Comparison of ENCODE assay signal across 14 mouse cellular contexts in the genomic region with DNA sequence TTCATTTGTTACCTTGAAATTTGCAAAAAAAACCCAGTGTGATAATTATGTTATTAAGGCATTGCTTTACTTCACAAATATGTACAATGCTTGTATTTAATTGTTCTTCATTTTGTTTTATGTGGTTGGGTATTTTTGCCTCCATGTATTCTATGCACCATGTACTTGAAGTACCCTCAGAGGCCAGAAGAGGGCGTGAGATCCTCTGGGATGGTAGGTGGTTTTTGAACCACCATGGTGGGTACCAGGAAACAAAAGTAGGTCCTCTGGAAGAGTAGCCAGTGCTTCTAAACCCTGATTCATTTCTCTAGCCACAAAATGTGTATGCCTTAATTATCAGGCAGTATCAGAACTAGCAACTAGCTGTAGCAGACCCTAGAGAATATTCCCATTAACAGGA. TPM values are rescaled to one million over a fixed set of nuclear protein-coding genes. Genes with fewer than 3 reads are reported as not detected.
DNase-seq lines count a peak whose midpoint lies in the region; ATAC-seq and TF ChIP-seq lines count a peak whose summit lies in the region.
"Had no signal": no experiment of that assay in that cellular context is flagged by ENCODE, and none has a peak within 500 bp of the region (broad histone marks: within the 10 kb centered on the region; RNA-seq: fewer than 3 reads in every experiment).

No protein-coding gene starts in this region.

- intact Hi-C loops in gastrocnemius, adult 2 months (cut with DNase I), result loop anchor here (10.0 kb wide), 1 partner anchor 119 kb away; no protein-coding TSS in a partner anchor
- intact Hi-C loops in gastrocnemius, postnatal 14 days (cut with DNase I; ENCODE audit: low total_unique reads), result no loop called here

- in situ Hi-C loops in Patski (cut with MboI; ENCODE audit: low pct_unique_long_range_greater_than_20kb), result no loop called here

- WGBS in lung, postnatal 0 days, result 21% methylated on average over 1 of the region's 1 CpGs

- H3K9ac ChIP-seq in lung, postnatal 0 days (replicated peaks; ENCODE audit: low read depth), result no peak overlapping the region
- H3K9ac ChIP-seq: forebrain, embryonic 12.5 days had no signal

- H3K36me3 ChIP-seq in lung, postnatal 0 days (ENCODE audit: insufficient read depth, low read length), result no peaks in the 10 kb centered on the region
- no peaks in the 10 kb centered on the region for H3K36me3 ChIP-seq in splenic B cell, adult 2 months (ENCODE audit: control insufficient read depth, insufficient read depth, low read length, poor library complexity, severe bottlenecking)
- H3K36me3 ChIP-seq: forebrain, embryonic 12.5 days; limb, embryonic 10.5 days had no signal

- POLR2A ChIA-PET in Patski (lab: Charles Lee), result no interaction called here

- peak; percentile 22; the same call in 1 of the 2 replicates for TF ChIP-seq CTCF in gastrocnemius, adult 2 months (IDR thresholded peaks at IDR 0.05)
- TF ChIP-seq CTCF in lung, postnatal 0 days (IDR thresholded peaks at IDR 0.05), result no peak; the same call in 1 of the 2 replicates
- peak; percentile 31 for TF ChIP-seq CTCF in Patski (IDR thresholded peaks at IDR 0.05)

- CTCF ChIA-PET in Patski (lab: Charles Lee), result no interaction called here

- no peak for ATAC-seq in lung, postnatal 0 days
- ATAC-seq in Patski, result no peak

- no peak overlapping the region for H3K27ac ChIP-seq in gastrocnemius, adult 2 months
- no peak overlapping the region for H3K27ac ChIP-seq in lung, postnatal 0 days (ENCODE audit: low read length)
- H3K27ac ChIP-seq: forebrain, embryonic 12.5 days; kidney, postnatal 0 days; limb, embryonic 10.5 days had no signal

- H3K4me1 ChIP-seq in lung, postnatal 0 days (ENCODE audit: insufficient read depth, low read depth, low read length), result no peaks in the 10 kb centered on the region
- H3K4me1 ChIP-seq: forebrain, embryonic 12.5 days; limb, embryonic 10.5 days had no signal

- DNase-seq in gastrocnemius, adult 2 months, result no peak
- DNase-seq in gastrocnemius, postnatal 14 days, result no peak
- peak; percentile 44 for DNase-seq in lung, postnatal 36 days
- DNase-seq in lung, postnatal 0 days (ENCODE audit: low spot score), result no peak
- no peak for DNase-seq in Patski (ENCODE audit: low read depth, low spot score)
- DNase-seq in splenic B cell, adult 2 months (ENCODE audit: low read depth, low spot score), result peak; percentile 67
- DNase-seq in c-Kit-positive CD71-positive TER-119-positive erythroid progenitor cells, embryonic 14.5 days (ENCODE audit: low spot score), result no peak
- DNase-seq: adrenal gland, postnatal 10 days; cerebellum, postnatal 36 days had no signal

- no peak overlapping the region for H3K4me3 ChIP-seq in gastrocnemius, adult 2 months
- H3K4me3 ChIP-seq in lung, postnatal 0 days (ENCODE audit: low read depth, low read length), result no peak overlapping the region
- H3K4me3 ChIP-seq: forebrain, embryonic 12.5 days; limb, embryonic 10.5 days had no signal

- H3K27me3 ChIP-seq in lung, postnatal 0 days (replicated peaks; ENCODE audit: insufficient read depth, low read length), result no peaks in the 10 kb centered on the region
- peaks cover 27% of the 10 kb centered on the region for H3K27me3 ChIP-seq in Patski
- H3K27me3 ChIP-seq in splenic B cell, adult 2 months (ENCODE audit: control insufficient read depth, insufficient read depth, low read length, poor library complexity, severe bottlenecking), result no peaks in the 10 kb centered on the region
- H3K27me3 ChIP-seq: forebrain, embryonic 12.5 days had no signal

- H3K4me2 ChIP-seq in lung, postnatal 0 days (replicated peaks; ENCODE audit: low read depth, low read length), result no peak overlapping the region
- H3K4me2 ChIP-seq: forebrain, embryonic 12.5 days had no signal

- H3K9me3 ChIP-seq in lung, postnatal 0 days (ENCODE audit: low read length), result no peaks in the 10 kb centered on the region
- H3K9me3 ChIP-seq: forebrain, embryonic 12.5 days; limb, embryonic 10.5 days had no signal

- TF ChIP-seq EP300 in lung, postnatal 0 days (IDR thresholded peaks at IDR 0.05), result no peak

RNA-seq across cellular contexts. Expression of a gene that starts 47.9 kb away (rescaled TPM):
- total RNA-seq in gastrocnemius, adult 2 months (2021), result not detected
- total RNA-seq in gastrocnemius, postnatal 14 days (2021), result not detected
- 2.2 and 3.5 TPM in 2 replicates for polyA plus RNA-seq in lung, postnatal 0 days (2015; fragmentation: Nextera tagmentation; extraction: Ambion mirVana)
- 0.21 TPM for polyA plus RNA-seq in Patski (2021)
- total RNA-seq: gastrocnemius, adult 18-20 months; megakaryocyte-erythroid progenitor cell, adult 5-6 weeks had no signal
- polyA plus RNA-seq: limb, embryonic 10.5 days had no signal

RNA-seq across cellular contexts. Expression of a gene that starts 51.6 kb away (rescaled TPM):
- total RNA-seq in gastrocnemius, adult 2 months (2021), result 100 to 1,000 TPM; 180 to 183 TPM
- total RNA-seq in gastrocnemius, postnatal 14 days (2021), result 100 to 1,000 TPM; 155 to 159 TPM
- polyA plus RNA-seq in lung, postnatal 0 days (2015; fragmentation: Nextera tagmentation; extraction: Ambion mirVana), result 147 and 155 TPM in 2 replicates
- polyA plus RNA-seq in Patski (2021), result 194 TPM

Comparison
In these comparisons a context has a peak if more than half of its experiments do, and no peak if none do; other contexts are left out.
1. DNase-seq: peak in lung, postnatal 36 days (single experiment) and splenic B cell, adult 2 months (single experiment); none in gastrocnemius, adult 2 months (single experiment), gastrocnemius, postnatal 14 days (single experiment), lung, postnatal 0 days (single experiment), Patski (single experiment) and c-Kit-positive CD71-positive TER-119-positive erythroid progenitor cells, embryonic 14.5 days (single experiment).